Mouse (Mus musculus) spleen, adult 2 months (tissue): ENCODE measurements around the gene Plekhg6.

ENCODE experiments used
- CTCF ChIP-seq: fragments of 200-500 bp; IDR thresholded peaks from 2 replicates; pipeline ENCODE4 v1.5.1; 2011; ENCODE audit warnings: mild to moderate bottlenecking, inconsistent platforms; ENCODE audit not compliant: insufficient read depth, insufficient read length, insufficient replicate concordance; ENCODE audit errors: extremely low read depth
- POLR2A ChIP-seq: fragments of 200-500 bp; IDR thresholded peaks from 2 replicates; pipeline ENCODE4 v1.6.1; 2011; ENCODE audit warnings: low read depth, low read length, inconsistent platforms

DNA sequence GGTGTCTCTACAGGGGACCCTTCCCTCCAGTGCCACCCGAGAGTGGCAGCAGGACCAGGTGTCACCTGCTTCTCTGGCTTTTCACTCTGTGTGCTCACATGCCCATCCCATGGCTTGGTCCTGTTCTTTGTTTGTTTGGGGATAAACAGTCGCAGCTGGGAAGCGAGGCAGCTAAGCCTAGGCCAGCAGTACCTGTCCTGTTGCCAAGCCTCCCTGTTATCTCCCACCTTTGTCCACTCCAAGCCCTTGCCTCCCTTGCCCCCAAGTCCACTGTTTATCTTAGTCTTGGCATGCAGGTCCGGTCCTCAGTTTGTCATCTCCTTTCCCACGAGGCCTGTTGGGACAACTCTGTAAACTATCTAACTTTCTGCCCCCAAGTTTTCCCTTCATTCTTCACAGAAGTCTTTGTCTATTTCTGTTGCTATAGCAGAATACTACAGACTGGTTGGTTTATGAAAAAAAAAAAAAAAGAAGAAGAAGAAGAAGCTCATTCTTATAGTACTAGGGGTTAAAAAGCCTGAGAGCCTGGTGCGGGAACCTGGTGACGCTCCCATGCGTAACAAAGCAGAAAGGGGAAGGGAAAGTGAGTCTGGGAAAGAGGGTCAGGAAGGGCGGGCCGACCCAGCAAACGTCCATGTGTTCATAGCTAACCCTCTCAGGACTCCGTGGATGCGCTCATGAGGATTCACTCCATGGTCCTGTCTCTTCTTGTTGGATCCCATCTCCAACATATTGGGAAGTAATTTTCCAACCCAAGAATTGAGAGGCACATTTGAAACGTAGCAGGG is 47.3 kb downstream of the Plekhg6 start:
- TF ChIP-seq CTCF: no peak
- TF ChIP-seq POLR2A: no peak
